Mouse (Mus musculus): ENCODE measurements at regions not wholly inside any gene's neighbourhood (a gene's known extent, or its start where the extent isn't known, plus 50 kb on each side); places are given as distances from the start of the nearest gene placed in this dataset.

GRCm38 (mm10) chr13:44465567-44465966, 263.7 kb upstream of the Jarid2 start:
- H3K4me1 ChIP-seq (ENCODE audit: control insufficient read depth, insufficient read depth, low read length), result no peaks in the 10 kb centered on the region; the same call in 1 of the 2 replicates
- H3K27ac ChIP-seq (ENCODE audit: control insufficient read depth, insufficient read depth, low read depth, low read length, poor library complexity), result no peak overlapping the region
- TF ChIP-seq POLR2A (IDR thresholded peaks at IDR 0.05; ENCODE audit: borderline replicate concordance, control insufficient read depth, low read depth, low read length) (no peak), CTCF (IDR thresholded peaks at IDR 0.05; ENCODE audit: control insufficient read depth, insufficient read depth, low read length) (no peak)
- 83% methylated on average over 7 of the region's 7 CpGs for WGBS
- no peak overlapping the region for H3K4me3 ChIP-seq (replicated peaks; ENCODE audit: control insufficient read depth, low read depth, low read length)

GRCm38 (mm10) chr13:44468963-44469674, 260.2 kb upstream of the Jarid2 start:
- H3K4me1 ChIP-seq (ENCODE audit: control insufficient read depth, insufficient read depth, low read length), result no peaks in the 10 kb centered on the region; the same call in 1 of the 2 replicates
- peak overlapping the region; percentile 3; the same call in 1 of the 2 replicates for H3K27ac ChIP-seq (ENCODE audit: control insufficient read depth, insufficient read depth, low read depth, low read length, poor library complexity)
- TF ChIP-seq CTCF (IDR thresholded peaks at IDR 0.05; ENCODE audit: control insufficient read depth, insufficient read depth, low read length), result no peak
- TF ChIP-seq POLR2A (IDR thresholded peaks at IDR 0.05; ENCODE audit: borderline replicate concordance, control insufficient read depth, low read depth, low read length), result no peak
- no peak overlapping the region for H3K4me3 ChIP-seq (replicated peaks; ENCODE audit: control insufficient read depth, low read depth, low read length)
- WGBS, result 61% methylated on average over 14 of the region's 14 CpGs

GRCm38 (mm10) chr13:44469675-44470074, 259.6 kb upstream of the Jarid2 start:
- WGBS, result 34% methylated on average over 6 of the region's 6 CpGs
- H3K4me3 ChIP-seq (replicated peaks; ENCODE audit: control insufficient read depth, low read depth, low read length), result no peak overlapping the region
- H3K4me1 ChIP-seq (ENCODE audit: control insufficient read depth, insufficient read depth, low read length), result no peaks in the 10 kb centered on the region; the same call in 1 of the 2 replicates
- no peak overlapping the region for H3K27ac ChIP-seq (ENCODE audit: control insufficient read depth, insufficient read depth, low read depth, low read length, poor library complexity)
- TF ChIP-seq CTCF (IDR thresholded peaks at IDR 0.05; ENCODE audit: control insufficient read depth, insufficient read depth, low read length), result no peak
- TF ChIP-seq POLR2A (IDR thresholded peaks at IDR 0.05; ENCODE audit: borderline replicate concordance, control insufficient read depth, low read depth, low read length), result no peak

DNA sequence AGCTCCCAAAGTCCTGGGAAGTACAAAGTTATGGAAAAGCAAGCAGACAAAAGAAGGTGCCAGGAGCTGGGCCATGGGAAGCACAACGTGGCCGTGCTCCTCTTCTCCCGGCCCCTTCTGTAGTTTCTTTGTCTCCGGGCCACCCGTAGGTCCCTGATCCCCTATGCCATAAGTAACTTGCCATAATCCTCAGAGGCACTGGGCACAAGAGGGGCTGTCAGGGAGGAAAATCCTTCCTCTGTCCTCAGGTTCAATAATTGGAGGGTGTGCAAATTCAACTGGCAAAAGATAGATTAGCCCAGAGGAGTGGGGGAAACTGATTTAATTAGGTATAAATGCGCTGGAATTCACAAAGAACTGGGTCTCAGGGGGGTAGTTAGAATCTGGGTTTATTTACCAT, 256.1 kb upstream of the Jarid2 start:
- no peak overlapping the region for H3K27ac ChIP-seq (ENCODE audit: control insufficient read depth, insufficient read depth, low read depth, low read length, poor library complexity)
- no peaks in the 10 kb centered on the region; the same call in 1 of the 2 replicates for H3K4me1 ChIP-seq (ENCODE audit: control insufficient read depth, insufficient read depth, low read length)
- 86% methylated on average over 6 of the region's 6 CpGs for WGBS
- no peak overlapping the region for H3K4me3 ChIP-seq (replicated peaks; ENCODE audit: control insufficient read depth, low read depth, low read length)
- TF ChIP-seq CTCF (IDR thresholded peaks at IDR 0.05; ENCODE audit: control insufficient read depth, insufficient read depth, low read length), result no peak

- TF ChIP-seq CTCF (IDR thresholded peaks at IDR 0.05; ENCODE audit: control insufficient read depth, insufficient read depth, low read length), result no peak
- no peak for TF ChIP-seq POLR2A (IDR thresholded peaks at IDR 0.05; ENCODE audit: borderline replicate concordance, control insufficient read depth, low read depth, low read length)
- 44% methylated on average over 8 of the region's 8 CpGs for WGBS
These were observed 252.4 kb upstream of the Jarid2 start for GRCm38 (mm10) chr13:44476901-44477300.

GRCm38 (mm10) chr13:44480128-44480527, 249.1 kb upstream of the Jarid2 start:
- peaks cover 9% of the 10 kb centered on the region for H3K4me1 ChIP-seq (ENCODE audit: control insufficient read depth, insufficient read depth, low read length)
- peak overlapping the region; percentile 86 for H3K27ac ChIP-seq (ENCODE audit: control insufficient read depth, insufficient read depth, low read depth, low read length, poor library complexity)
- H3K4me3 ChIP-seq (replicated peaks; ENCODE audit: control insufficient read depth, low read depth, low read length), result peak overlapping the region; percentile 83
- TF ChIP-seq CTCF (IDR thresholded peaks at IDR 0.05; ENCODE audit: control insufficient read depth, insufficient read depth, low read length) (no peak), POLR2A (IDR thresholded peaks at IDR 0.05; ENCODE audit: borderline replicate concordance, control insufficient read depth, low read depth, low read length) (no peak)
- WGBS, result 7% methylated on average over 7 of the region's 7 CpGs

More at GRCm38 (mm10) chr13:44476901-44477300, 252.4 kb upstream of the Jarid2 start:
- H3K4me3 ChIP-seq (replicated peaks; ENCODE audit: control insufficient read depth, low read depth, low read length), result no peak overlapping the region
- H3K4me1 ChIP-seq (ENCODE audit: control insufficient read depth, insufficient read depth, low read length), result peaks cover 3% of the 10 kb centered on the region
- no peak overlapping the region for H3K27ac ChIP-seq (ENCODE audit: control insufficient read depth, insufficient read depth, low read depth, low read length, poor library complexity)

DNA sequence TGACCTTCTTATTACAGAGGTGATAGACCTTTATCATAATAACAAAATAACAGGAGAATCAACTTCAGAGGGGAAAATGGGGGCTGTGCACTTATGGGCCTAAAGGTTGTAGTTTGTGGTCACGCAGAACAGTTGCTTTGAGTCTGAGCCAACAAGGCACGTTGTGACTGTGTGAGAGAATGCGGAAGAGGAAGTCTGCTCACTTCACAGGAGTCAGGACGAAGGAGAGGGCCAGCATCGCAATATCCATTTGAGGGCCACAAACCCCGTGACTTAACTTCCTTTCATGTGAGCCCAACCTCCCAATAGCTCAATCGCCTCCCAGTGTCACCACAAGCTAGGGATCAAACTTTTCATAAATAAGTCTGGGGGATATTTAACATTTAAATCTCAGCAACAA, 246.6 kb upstream of the Jarid2 start:
- no peak overlapping the region for H3K27ac ChIP-seq (ENCODE audit: control insufficient read depth, insufficient read depth, low read depth, low read length, poor library complexity)
- TF ChIP-seq CTCF (IDR thresholded peaks at IDR 0.05; ENCODE audit: control insufficient read depth, insufficient read depth, low read length) (no peak), POLR2A (IDR thresholded peaks at IDR 0.05; ENCODE audit: borderline replicate concordance, control insufficient read depth, low read depth, low read length) (no peak)
- 5% methylated on average over 7 of the region's 7 CpGs for WGBS
- H3K4me3 ChIP-seq (replicated peaks; ENCODE audit: control insufficient read depth, low read depth, low read length), result no peak overlapping the region
- peaks cover 9% of the 10 kb centered on the region for H3K4me1 ChIP-seq (ENCODE audit: control insufficient read depth, insufficient read depth, low read length)

GRCm38 (mm10) chr13:44484582-44485329, 244.5 kb upstream of the Jarid2 start:
- TF ChIP-seq CTCF (IDR thresholded peaks at IDR 0.05; ENCODE audit: control insufficient read depth, insufficient read depth, low read length) (no peak), POLR2A (IDR thresholded peaks at IDR 0.05; ENCODE audit: borderline replicate concordance, control insufficient read depth, low read depth, low read length) (no peak)
- WGBS, result 61% methylated on average over 14 of the region's 14 CpGs
- Histone ChIP-seq H3K4me1 (ENCODE audit: control insufficient read depth, insufficient read depth, low read length) (peaks cover 9% of the 10 kb centered on the region), H3K4me3 (replicated peaks; ENCODE audit: control insufficient read depth, low read depth, low read length) (peak overlapping the region; percentile 48), H3K27ac (ENCODE audit: control insufficient read depth, insufficient read depth, low read depth, low read length, poor library complexity) (no peak overlapping the region)

Data from bone marrow, adult 2 months (tissue).